Mouse (Mus musculus): ENCODE data around the gene Hmga1. TPM values are rescaled to one million over a fixed set of nuclear protein-coding genes. Genes with fewer than 3 reads are reported as not detected.

Gene Hmga1
- total and polyA plus RNA-seq, 3 experiments: 43.8 to 88.7 (median 83.7) TPM

GRCm38 (mm10) chr17:27527188-27527587 is 29.1 kb upstream of the Hmga1 start:
- H3K27ac ChIP-seq (ENCODE audit: insufficient read depth, low read depth): no peak overlapping the region
- peaks cover 18% of the 10 kb centered on the region for H3K27me3 ChIP-seq (replicated peaks)
- H3K79me2 ChIP-seq (replicated peaks; ENCODE audit: control insufficient read depth, extremely low read depth, insufficient read depth, poor library complexity, severe bottlenecking): no peaks in the 10 kb centered on the region
- H3K9me3 ChIP-seq (replicated peaks; ENCODE audit: low read length): peaks cover 23% of the 10 kb centered on the region
- no peaks in the 10 kb centered on the region for H3K36me3 ChIP-seq (replicated peaks in 1 of 2; ENCODE audit: control insufficient read depth in 1 of 2, insufficient read depth in 1 of 2, low read length in 1 of 2)
- TF ChIP-seq RCOR1 (conservative IDR thresholded peaks at IDR 0.05; ENCODE audit: low read depth, low read length): no peak
- TF ChIP-seq NELFE (IDR thresholded peaks at IDR 0.05; ENCODE audit: low read depth, low read length): no peak
- TF ChIP-seq POLR2AphosphoS2 (IDR thresholded peaks at IDR 0.05; ENCODE audit: low read depth, low read length): no peak
- no peak for TF ChIP-seq E2F4 (IDR thresholded peaks at IDR 0.05; ENCODE audit: insufficient replicate concordance, low read depth, low read length)
- no peak overlapping the region for H3K9ac ChIP-seq (ENCODE audit: insufficient read depth, low read depth)
- dilution Hi-C loops (cut with MboI; ENCODE audit: extremely low pct_ligation_motif_present, extremely low pct_unique_long_range_greater_than_20kb, low sequenced_read_pairs): no loop called here
- no peak for DNase-seq (ENCODE audit: extremely low read depth)
- in situ Hi-C loops (cut with MboI; ENCODE audit: low pct_ligation_motif_present, low pct_unique_long_range_greater_than_20kb, low sequenced_read_pairs): no loop called here
- no peak overlapping the region for H3K4me2 ChIP-seq (ENCODE audit: insufficient read depth, low read depth, poor library complexity, severe bottlenecking)
- no peak overlapping the region for H3K4me3 ChIP-seq (replicated peaks in 1 of 3; ENCODE audit: low read depth in 2 of 3, low read length in 2 of 3, poor library complexity in 1 of 3)
- H3K4me1 ChIP-seq (ENCODE audit: control insufficient read depth in 1 of 2, insufficient read depth in 2 of 2): peaks cover 2 to 4% of the 10 kb centered on the region in 2 experiments; a peak in 2 of 4 replicates

- H3K79me2 ChIP-seq (replicated peaks; ENCODE audit: control insufficient read depth, extremely low read depth, insufficient read depth, poor library complexity, severe bottlenecking): no peaks in the 10 kb centered on the region
- H3K4me2 ChIP-seq (ENCODE audit: insufficient read depth, low read depth, poor library complexity, severe bottlenecking): no peak overlapping the region
- no peaks in the 10 kb centered on the region for H3K36me3 ChIP-seq (replicated peaks in 1 of 2; ENCODE audit: control insufficient read depth in 1 of 2, insufficient read depth in 1 of 2, low read length in 1 of 2)
- in situ Hi-C loops (cut with MboI; ENCODE audit: low pct_ligation_motif_present, low pct_unique_long_range_greater_than_20kb, low sequenced_read_pairs): no loop called here
- peak in 1 of 2 experiments; percentile 40; a peak in 2 of 4 replicates for TF ChIP-seq CTCF (conservative IDR thresholded peaks at IDR 0.05 in 1 of 2, IDR thresholded peaks at IDR 0.05 in 1 of 2; ENCODE audit: low read depth in 2 of 2, low read length in 2 of 2)
- no peak for TF ChIP-seq POLR2A (IDR thresholded peaks at IDR 0.05; ENCODE audit: low read depth, low read length)
- peaks cover 2 to 4% of the 10 kb centered on the region in 2 experiments; a peak in 2 of 4 replicates for H3K4me1 ChIP-seq (ENCODE audit: control insufficient read depth in 1 of 2, insufficient read depth in 2 of 2)
- dilution Hi-C loops (cut with MboI; ENCODE audit: extremely low pct_ligation_motif_present, extremely low pct_unique_long_range_greater_than_20kb, low sequenced_read_pairs): no loop called here
- H3K27me3 ChIP-seq (replicated peaks): peaks cover 11% of the 10 kb centered on the region
- H3K4me3 ChIP-seq (replicated peaks in 1 of 3; ENCODE audit: low read depth in 2 of 3, low read length in 2 of 3, poor library complexity in 1 of 3): no peak overlapping the region
- no peak overlapping the region for H3K27ac ChIP-seq (ENCODE audit: insufficient read depth, low read depth)
- no peak overlapping the region for H3K9ac ChIP-seq (ENCODE audit: insufficient read depth, low read depth)
- DNase-seq (ENCODE audit: extremely low read depth): no peak
- peaks cover 23% of the 10 kb centered on the region for H3K9me3 ChIP-seq (replicated peaks; ENCODE audit: low read length)
These were observed 28.3 kb upstream of the Hmga1 start for GRCm38 (mm10) chr17:27528030-27528429.

GRCm38 (mm10) chr17:27528767-27529166 is 27.5 kb upstream of the Hmga1 start:
- no peak overlapping the region for H3K4me3 ChIP-seq (replicated peaks in 1 of 3; ENCODE audit: low read depth in 2 of 3, low read length in 2 of 3, poor library complexity in 1 of 3)
- peaks cover 7% of the 10 kb centered on the region for H3K27me3 ChIP-seq (replicated peaks)
- no peaks in the 10 kb centered on the region for H3K36me3 ChIP-seq (replicated peaks in 1 of 2; ENCODE audit: control insufficient read depth in 1 of 2, insufficient read depth in 1 of 2, low read length in 1 of 2)
- no peak for TF ChIP-seq SIN3A (IDR thresholded peaks at IDR 0.05; ENCODE audit: low read length)
- TF ChIP-seq CHD1 (IDR thresholded peaks at IDR 0.05; ENCODE audit: low read depth, low read length): no peak
- TF ChIP-seq ELF1 (IDR thresholded peaks at IDR 0.05; ENCODE audit: low read depth, low read length): no peak
- no peak for TF ChIP-seq POLR2AphosphoS2 (IDR thresholded peaks at IDR 0.05; ENCODE audit: low read depth, low read length)
- TF ChIP-seq MAX (IDR thresholded peaks at IDR 0.05; ENCODE audit: low read length): no peak
- no peak for TF ChIP-seq ZNF384 (IDR thresholded peaks at IDR 0.05; ENCODE audit: low read depth, low read length)
- no peak for TF ChIP-seq JUND (conservative IDR thresholded peaks at IDR 0.05; ENCODE audit: low read depth, low read length)
- TF ChIP-seq TCF12 (IDR thresholded peaks at IDR 0.05; ENCODE audit: low read depth, low read length): no peak
- TF ChIP-seq ZKSCAN1 (IDR thresholded peaks at IDR 0.05; ENCODE audit: borderline replicate concordance, low read depth, low read length): no peak
- no peak for TF ChIP-seq JUN (IDR thresholded peaks at IDR 0.05; ENCODE audit: insufficient read depth, low read depth, low read length)
- TF ChIP-seq RAD21 (IDR thresholded peaks at IDR 0.05; ENCODE audit: low read depth, low read length): no peak
- no peak overlapping the region for H3K27ac ChIP-seq (ENCODE audit: insufficient read depth, low read depth)
- no peak for DNase-seq (ENCODE audit: extremely low read depth)
- in situ Hi-C loops (cut with MboI; ENCODE audit: low pct_ligation_motif_present, low pct_unique_long_range_greater_than_20kb, low sequenced_read_pairs): no loop called here
- H3K9ac ChIP-seq (ENCODE audit: insufficient read depth, low read depth): no peak overlapping the region
- dilution Hi-C loops (cut with MboI; ENCODE audit: extremely low pct_ligation_motif_present, extremely low pct_unique_long_range_greater_than_20kb, low sequenced_read_pairs): no loop called here
- no peaks in the 10 kb centered on the region for H3K79me2 ChIP-seq (replicated peaks; ENCODE audit: control insufficient read depth, extremely low read depth, insufficient read depth, poor library complexity, severe bottlenecking)
- peaks cover 2 to 4% of the 10 kb centered on the region in 2 experiments; a peak in 2 of 4 replicates for H3K4me1 ChIP-seq (ENCODE audit: control insufficient read depth in 1 of 2, insufficient read depth in 2 of 2)
- H3K4me2 ChIP-seq (ENCODE audit: insufficient read depth, low read depth, poor library complexity, severe bottlenecking): no peak overlapping the region
- peaks cover 25% of the 10 kb centered on the region for H3K9me3 ChIP-seq (replicated peaks; ENCODE audit: low read length)
